18 mouse cellular contexts compared by ENCODE assay signal in the genomic region with DNA sequence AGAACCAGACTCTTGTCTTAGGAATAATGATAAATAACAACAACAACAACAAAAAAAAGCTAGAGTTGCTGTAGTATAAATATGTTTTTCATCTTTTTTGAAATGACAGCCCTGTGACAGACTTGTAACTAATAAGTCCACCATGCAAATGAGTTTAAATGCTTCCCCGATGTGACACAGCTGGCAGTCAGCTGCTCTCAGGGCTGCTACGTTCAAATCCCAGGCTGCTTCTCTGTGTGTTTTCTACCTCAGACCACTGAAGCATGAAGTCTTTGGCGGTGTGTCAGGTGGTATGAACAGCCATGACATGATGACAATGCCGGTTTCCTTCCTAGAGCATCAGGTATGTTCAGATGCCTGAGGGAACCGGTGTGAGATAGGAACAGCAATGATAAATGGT.
A peak's percentile ranks its signal among the peaks of the same experiment; 100 is the strongest.
DNase-seq lines count a peak whose midpoint lies in the region; ATAC-seq and TF ChIP-seq lines count a peak whose summit lies in the region.
"Had no signal": no experiment of that assay in that cellular context is flagged by ENCODE, and none has a peak within 500 bp of the region (broad histone marks: within the 10 kb centered on the region; RNA-seq: fewer than 3 reads in every experiment).

No protein-coding gene starts in this region.

- DNase-seq in cerebellum, postnatal 14 days, result peak; percentile 1 to 25
- no peak for DNase-seq in cerebellum, adult 9-10 months
- peak; percentile 38 to 50 for DNase-seq in kidney, postnatal 4 days
- DNase-seq in kidney, adult 8-10 months, result no peak
- DNase-seq in limb, embryonic 14.5 days (ENCODE audit: low spot score), result no peak
- DNase-seq in thymus, postnatal 10 days (ENCODE audit: low spot score in 2 of 2), result no peak
- DNase-seq: adrenal gland, postnatal 36 days; cerebellum, adult 9-11 months; heart, postnatal 4 days; kidney, adult 2 months; liver, embryonic 13.5 days; thymus, postnatal 4 days had no signal

- H3K4me1 ChIP-seq in bone marrow, adult 2 months (ENCODE audit: control insufficient read depth, insufficient read depth, low read length), result peaks cover 2% of the 10 kb centered on the region
- peaks cover 19% of the 10 kb centered on the region; the same call in 1 of the 2 replicates for H3K4me1 ChIP-seq in limb, embryonic 14.5 days (ENCODE audit: control insufficient read depth, insufficient read depth, low read length)
- H3K4me1 ChIP-seq: forebrain, embryonic 12.5 days had no signal

- no peak overlapping the region for H3K9ac ChIP-seq in limb, embryonic 14.5 days (ENCODE audit: low read depth, low read length, severe bottlenecking)
- H3K9ac ChIP-seq: forebrain, embryonic 12.5 days; liver, embryonic 13.5 days had no signal

- WGBS in bone marrow, adult 2 months, result 50% methylated on average over 5 of the region's 5 CpGs
- 55% methylated on average over 5 of the region's 5 CpGs for WGBS in limb, embryonic 14.5 days

- H3K27me3 ChIP-seq in limb, embryonic 14.5 days (ENCODE audit: control insufficient read depth, insufficient read depth, low read length), result no peaks in the 10 kb centered on the region
- H3K27me3 ChIP-seq: forebrain, embryonic 12.5 days; liver, embryonic 13.5 days; megakaryocyte, embryonic 14.5 days had no signal

- H3K36me3 ChIP-seq in limb, embryonic 14.5 days (ENCODE audit: control insufficient read depth, insufficient read depth, low read length), result no peaks in the 10 kb centered on the region
- H3K36me3 ChIP-seq: forebrain, embryonic 12.5 days; liver, embryonic 13.5 days had no signal

- TF ChIP-seq CTCF in bone marrow, adult 2 months (IDR thresholded peaks at IDR 0.05; ENCODE audit: control insufficient read depth, insufficient read depth, low read length), result no peak

- peak overlapping the region; percentile 17; the same call in 1 of the 2 replicates for H3K27ac ChIP-seq in bone marrow, adult 2 months (ENCODE audit: control insufficient read depth, insufficient read depth, low read depth, low read length, poor library complexity)
- H3K27ac ChIP-seq in limb, embryonic 14.5 days (replicated peaks; ENCODE audit: low read depth, low read length), result peak overlapping the region; percentile 75; the same call in 1 of the 2 replicates
- H3K27ac ChIP-seq: forebrain, embryonic 12.5 days; liver, embryonic 13.5 days had no signal

- no peak for ATAC-seq in limb, embryonic 14.5 days (ENCODE audit: low FRiP score, low read depth)
- ATAC-seq in megakaryocyte progenitor cell, adult 5-6 weeks (replicated peaks; ENCODE audit: poor library complexity), result no peak
- ATAC-seq: midbrain, embryonic 16.5 days had no signal

- H3K4me3 ChIP-seq in bone marrow, adult 2 months (replicated peaks; ENCODE audit: control insufficient read depth, low read depth, low read length), result no peak overlapping the region
- H3K4me3 ChIP-seq in limb, embryonic 14.5 days (replicated peaks; ENCODE audit: low read length), result no peak overlapping the region
- H3K4me3 ChIP-seq: forebrain, embryonic 12.5 days; layer of hippocampus, adult 2 months; liver, embryonic 13.5 days; megakaryocyte, embryonic 14.5 days had no signal

- no peak overlapping the region for H3K4me2 ChIP-seq in limb, embryonic 14.5 days (replicated peaks; ENCODE audit: low read depth, low read length, severe bottlenecking)
- H3K4me2 ChIP-seq: forebrain, embryonic 12.5 days; liver, embryonic 13.5 days had no signal

- no peak for TF ChIP-seq POLR2A in bone marrow, adult 2 months (IDR thresholded peaks at IDR 0.05; ENCODE audit: borderline replicate concordance, control insufficient read depth, low read depth, low read length)
- TF ChIP-seq POLR2A in limb, embryonic 14.5 days (IDR thresholded peaks at IDR 0.05; ENCODE audit: borderline replicate concordance, extremely low read depth, insufficient read depth, insufficient read length), result no peak

- no peaks in the 10 kb centered on the region for H3K9me3 ChIP-seq in limb, embryonic 14.5 days (ENCODE audit: control insufficient read depth, low read length)
- H3K9me3 ChIP-seq: forebrain, embryonic 12.5 days; liver, embryonic 13.5 days had no signal

Comparison
In these comparisons a context has a peak if more than half of its experiments do, and no peak if none do; other contexts are left out.
1. DNase-seq: peak in cerebellum, postnatal 14 days (2 of 2) and kidney, postnatal 4 days (2 of 2); none in cerebellum, adult 9-10 months (single experiment), kidney, adult 8-10 months (0 of 2), limb, embryonic 14.5 days (single experiment) and thymus, postnatal 10 days (0 of 2).